Mouse (Mus musculus) spleen, postnatal 10 days (tissue): ENCODE measurements around the gene Gpx4.
"Not testable (repeated sequence)": the region's sequence is repeated elsewhere in the genome, so short reads cannot be mapped to it uniquely, and the experiment has no call there.

Source experiments
- DNase-seq, 2 experiments: peaks; one replicate each; pipeline ENCODE4 v3.0.0; 2021 to 2022; ENCODE audit warnings: low spot score in 2 of 2

The Gpx4 gene

DNA sequence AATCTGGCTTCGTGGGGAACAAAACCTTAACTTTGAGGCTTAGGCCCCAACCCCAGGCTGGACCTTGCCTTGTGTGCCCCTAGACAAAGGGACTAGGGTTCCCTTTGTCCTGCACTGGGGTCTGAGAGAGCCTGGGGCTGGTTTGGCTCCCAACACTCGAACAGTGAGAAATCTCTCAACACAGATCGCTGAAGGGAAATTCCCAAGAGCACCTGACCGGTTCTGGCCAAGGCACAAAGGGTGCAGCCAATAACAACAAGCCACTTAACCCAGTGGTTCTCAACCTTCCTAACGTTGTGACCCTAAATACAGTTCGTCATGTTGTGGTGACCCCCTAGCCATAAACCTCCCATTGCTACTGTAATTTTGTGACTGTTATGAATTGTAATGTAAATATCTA lies 3.3 kb downstream of the Gpx4 start:
- DNase-seq, result no peak

DNA sequence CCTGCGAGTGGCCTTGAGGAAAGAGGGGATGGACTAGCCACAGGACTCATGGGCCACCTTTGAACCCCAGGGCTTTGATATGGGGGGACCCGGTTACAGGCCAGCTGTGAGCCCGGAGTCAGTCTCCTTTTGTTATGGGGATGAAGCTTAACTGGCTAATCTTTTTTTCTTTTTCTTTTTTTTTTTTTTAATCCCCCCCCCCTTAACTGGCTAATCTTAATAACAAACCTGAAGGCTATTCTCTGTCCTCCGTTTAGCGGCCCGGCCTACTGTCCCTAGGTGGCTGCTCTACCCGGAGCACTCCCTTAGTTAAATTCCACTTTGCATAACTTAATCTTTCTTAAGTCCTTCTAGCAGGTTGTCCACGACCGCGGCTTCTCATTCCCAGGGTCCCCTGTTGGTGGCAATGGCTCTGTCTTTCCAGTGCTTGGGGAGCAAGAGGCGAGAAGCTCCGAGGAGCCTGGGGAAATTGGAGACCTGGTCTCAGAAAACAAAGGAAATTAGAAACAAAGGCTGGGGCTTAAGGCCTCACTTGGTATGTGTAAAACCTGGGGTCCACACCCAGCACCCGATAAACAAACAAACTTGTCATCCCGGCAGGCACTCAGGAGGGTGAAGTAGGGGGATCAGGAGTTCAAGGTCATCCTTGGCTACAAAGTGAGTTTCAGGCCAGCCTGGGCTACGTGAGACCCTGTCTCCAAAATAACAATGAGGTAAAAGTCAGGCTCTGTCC lies 4.1 kb downstream of the Gpx4 start:
- DNase-seq, result no peak

DNA sequence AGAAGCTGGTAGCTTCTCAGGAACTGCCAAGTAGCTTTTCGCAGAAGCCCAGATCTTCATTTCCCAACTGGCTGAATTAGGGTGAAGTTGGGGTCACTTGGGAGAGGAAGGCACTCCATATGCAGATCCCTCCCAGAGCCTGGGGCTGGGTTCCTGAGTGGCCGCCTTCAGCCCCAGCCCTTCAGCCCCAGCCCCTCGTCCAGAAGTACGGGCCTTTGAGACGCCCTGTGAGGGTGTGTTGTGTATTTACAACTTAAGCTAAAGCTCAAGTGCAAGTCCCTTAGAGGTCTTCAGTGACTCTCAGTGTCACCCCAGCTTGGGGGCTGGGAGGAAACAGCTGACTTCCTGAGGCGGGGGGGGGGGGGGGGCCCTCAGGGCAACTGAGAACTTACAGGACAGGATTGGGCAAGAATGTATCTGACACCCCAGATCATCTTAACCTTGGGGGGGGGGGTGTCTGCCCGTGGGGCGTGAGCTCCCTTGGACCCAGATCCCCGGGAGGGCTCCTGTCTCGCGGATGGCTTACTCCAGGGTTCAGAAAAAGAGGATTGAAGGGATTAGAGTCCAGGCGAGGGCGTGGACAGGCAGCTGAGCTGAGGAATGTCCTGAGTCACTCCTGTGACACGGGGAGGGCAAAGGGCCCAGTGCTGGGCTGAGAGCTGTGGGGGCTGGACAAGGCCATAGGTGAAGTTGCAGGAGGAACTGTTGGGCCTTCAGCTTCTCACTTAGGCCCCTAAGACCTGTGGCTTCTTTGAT lies 4.8 kb downstream of the Gpx4 start:
- DNase-seq, result no peak

DNA sequence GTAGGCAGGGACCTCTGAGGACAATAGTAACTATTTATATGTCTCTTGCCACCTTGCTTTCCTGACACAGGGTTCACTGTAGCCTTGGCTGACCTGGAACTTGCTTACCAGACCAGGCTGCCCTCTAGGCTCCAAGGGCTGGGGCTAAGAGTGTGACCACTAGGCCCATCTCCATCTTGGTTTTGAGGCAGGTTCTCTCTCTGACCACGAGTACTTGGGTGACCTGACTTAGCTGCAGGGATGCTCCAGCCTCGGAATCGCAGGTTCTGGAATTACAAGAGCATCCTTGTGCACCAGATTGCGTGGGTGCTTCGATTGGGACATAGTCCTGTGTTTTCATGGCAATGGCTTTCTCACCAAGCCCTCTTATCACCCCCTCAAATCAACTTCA lies 5.4 kb downstream of the Gpx4 start:
- DNase-seq, result no peak

DNA sequence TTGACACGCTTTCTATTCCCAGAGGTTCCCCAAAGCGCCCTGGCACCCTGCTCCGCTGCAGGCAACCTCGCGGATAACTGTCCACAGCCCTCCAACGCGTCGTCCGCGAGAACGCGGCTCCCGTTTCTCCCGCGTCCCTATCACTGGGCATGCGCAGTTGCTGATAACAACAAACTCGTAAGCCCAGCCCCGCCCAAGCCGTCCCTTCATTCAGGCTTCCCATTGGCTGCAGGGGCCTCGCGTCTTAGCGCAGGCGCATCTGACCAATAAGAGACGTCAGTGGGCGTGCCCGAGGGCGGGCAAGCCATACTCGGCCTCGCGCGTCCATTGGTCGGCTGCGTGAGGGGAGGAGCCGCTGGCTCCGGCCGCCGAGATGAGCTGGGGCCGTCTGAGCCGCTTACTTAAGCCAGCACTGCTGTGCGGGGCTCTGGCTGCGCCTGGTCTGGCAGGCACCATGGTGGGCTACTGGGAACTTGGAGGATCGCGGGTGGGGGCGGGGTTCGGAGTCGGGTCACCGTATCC lies 6.4 kb downstream of the Gpx4 start:
- DNase-seq, result peak; percentile 98 to 100

DNA sequence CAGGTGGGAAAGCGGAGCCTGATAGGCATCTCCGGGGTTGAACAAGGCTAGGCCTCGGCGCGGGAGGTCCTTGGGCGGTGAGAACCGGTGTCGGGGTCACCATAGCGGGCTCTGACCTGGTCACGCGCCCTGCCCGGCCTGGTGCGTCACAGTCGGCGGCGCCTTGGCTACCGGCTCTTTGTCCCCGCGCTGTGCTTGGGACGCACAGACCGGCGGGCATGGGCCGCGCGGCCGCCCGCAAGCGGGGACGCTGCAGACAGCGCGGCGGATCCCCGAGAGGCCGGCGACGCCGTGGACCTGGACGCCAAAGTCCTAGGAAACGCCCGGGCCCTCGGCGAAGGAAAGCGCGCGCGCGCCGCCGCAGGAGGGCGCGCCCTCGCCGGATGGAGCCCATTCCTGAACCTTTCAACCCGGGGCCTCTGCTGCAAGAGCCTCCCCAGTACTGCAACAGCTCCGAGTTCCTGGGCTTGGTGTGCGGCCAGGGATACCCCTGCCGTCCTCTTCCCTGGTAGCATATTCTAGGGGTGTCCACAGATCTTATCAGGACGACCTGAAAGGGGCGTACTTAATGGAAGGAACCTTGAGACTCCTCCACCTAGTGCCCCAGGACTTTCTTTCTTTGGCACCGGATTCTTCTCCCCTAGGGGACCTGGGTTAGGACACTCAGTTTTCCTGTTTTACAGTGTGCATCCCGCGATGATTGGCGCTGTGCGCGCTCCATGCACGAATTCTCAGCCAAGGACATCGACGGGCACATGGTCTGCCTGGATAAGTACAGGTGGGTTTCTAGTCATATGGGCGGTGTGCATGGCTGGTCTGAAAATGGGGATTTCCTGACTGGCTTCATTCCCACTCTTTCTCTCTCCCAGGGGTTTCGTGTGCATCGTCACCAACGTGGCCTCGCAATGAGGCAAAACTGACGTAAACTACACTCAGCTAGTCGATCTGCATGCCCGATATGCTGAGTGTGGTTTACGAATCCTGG lies 7.2 kb downstream of the Gpx4 start:
- DNase-seq, result peak; percentile 75 to 80

DNA sequence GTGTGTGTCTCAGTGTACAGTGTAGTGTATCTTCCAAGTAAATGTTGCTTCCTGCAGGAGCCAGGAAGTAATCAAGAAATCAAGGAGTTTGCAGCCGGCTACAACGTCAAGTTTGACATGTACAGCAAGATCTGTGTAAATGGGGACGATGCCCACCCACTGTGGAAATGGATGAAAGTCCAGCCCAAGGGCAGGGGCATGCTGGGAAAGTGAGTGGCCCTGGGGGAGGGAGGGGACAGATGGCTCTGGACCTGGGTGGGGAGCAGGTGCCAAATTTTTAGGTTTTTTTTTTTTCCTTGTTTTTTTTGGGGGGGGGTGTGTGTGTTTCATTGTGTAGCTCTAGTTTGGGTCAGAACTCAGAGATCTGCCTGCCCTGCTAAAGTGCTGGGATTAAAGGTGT lies 7.9 kb downstream of the Gpx4 start:
- DNase-seq, result not testable (repeated sequence)

DNA sequence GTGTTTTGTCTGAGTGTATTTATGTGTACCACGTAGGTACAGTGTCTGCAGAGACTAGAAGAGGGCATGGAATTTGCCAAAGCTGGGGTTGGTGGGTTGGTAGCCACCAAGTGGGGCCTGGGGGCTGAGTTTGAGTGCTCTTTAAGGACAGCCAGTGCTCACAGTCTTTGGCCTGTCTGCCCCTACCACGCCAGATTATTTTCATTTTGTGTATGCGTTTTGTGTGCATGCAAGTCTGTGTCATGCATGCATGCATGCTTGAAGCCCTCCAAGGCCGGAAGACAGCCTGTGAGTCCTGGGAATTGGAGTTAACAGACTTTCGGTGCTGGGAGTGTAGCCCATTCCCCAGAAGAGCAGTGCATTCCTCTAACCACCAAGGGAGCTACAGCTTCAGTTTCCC lies 8.4 kb downstream of the Gpx4 start:
- DNase-seq, result no peak

DNA sequence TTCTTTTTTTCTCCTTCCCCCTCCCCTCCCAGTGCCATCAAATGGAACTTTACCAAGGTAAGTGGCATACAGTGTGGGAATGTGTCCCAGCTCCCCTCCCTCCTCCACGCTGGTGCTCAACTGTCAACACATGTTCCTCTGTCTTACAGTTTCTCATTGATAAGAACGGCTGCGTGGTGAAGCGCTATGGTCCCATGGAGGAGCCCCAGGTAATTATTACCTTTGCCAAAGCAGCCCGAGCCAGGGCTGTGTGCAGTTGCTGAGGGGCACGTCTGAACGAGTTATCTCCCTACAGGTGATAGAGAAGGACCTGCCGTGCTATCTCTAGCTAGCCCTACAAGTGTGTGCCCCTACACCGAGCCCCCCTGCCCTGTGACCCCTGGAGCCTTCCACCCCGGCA lies 8.9 kb downstream of the Gpx4 start:
- no peak for DNase-seq

DNA sequence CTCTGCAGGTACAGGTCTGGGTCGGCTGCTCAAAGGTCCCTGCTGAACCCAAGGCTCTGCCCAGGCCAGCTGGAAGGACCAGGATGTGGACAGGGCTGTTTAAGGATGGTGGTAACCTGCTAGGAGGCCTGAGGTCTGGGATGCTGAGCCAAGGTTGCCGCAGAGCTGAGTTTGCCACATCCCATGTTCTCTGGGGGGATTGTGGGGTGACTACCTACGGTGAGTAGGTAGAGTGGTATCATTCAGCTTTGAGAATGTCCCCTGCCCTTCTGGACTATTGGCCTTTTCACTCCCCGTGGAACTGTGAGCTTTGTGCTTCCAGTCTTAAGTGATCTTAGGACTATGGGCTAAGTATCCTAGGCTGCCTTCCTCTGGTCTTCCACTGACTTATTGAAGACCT lies 9.5 kb downstream of the Gpx4 start:
- DNase-seq, result no peak

DNA sequence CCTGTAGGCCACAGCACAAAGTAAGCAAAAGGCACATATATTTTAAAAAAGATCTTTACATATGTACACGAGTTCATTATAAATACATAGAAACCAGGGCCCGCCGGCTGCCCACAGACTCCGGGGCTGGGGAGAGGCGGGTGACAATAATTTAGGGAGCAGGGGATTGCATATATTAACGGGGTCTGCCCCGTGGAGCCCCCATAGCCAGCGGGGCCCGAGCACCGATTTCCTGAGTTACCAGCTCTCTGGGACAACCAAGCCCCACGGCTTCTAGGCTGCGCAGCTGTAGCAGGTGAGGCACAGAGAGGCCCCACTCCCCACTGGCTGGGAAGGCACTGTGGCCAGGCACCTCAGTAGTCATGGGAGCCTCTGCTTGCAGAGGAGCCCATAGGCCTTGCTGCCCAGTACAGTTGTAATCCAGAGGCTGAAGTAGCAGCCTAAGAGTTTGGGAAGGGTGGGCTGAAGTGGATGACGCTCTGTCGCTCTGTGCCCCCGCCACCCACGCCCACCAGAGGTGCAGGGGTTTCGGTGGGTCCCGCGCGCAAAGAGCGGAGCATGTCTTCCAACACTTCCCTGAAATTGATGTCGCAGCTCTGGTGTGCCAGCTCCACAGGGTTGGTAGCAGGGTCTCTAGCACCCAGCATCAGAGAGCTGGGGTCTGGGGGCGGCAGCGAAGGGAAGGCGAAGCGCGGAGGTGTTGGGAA lies 10.2 kb downstream of the Gpx4 start:
- no peak for DNase-seq

DNA sequence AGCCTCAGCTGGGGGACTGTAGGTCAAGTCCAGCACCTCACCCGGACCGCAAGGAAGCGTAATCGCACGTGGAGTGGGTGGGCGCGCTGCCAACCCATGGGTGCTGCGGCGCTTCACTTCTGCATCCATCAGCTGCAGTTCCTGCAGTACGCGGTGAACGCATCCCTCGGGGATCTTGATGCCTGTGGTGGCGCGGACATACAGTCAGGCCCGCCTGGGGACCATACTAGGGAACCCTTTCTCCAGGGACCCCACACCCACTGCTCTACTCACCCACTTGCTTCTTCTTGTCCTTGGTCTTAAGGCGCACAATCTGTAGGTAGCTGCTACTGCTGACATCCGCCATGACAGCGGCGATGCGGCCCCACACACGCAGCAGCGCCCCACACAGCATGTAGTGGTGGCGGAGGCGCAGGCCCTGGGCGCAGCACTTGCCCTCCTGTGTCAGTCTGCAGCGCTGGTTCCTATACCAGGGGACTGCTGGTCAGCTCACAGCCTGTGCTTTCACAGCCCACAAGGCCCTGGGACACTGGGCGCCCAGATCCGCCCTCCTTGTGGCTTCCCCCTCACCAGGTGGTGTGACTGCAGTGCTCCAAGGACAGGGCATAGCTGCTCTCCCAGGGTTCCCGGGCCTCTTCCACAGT lies 10.8 kb downstream of the Gpx4 start:
- no peak for DNase-seq

DNA sequence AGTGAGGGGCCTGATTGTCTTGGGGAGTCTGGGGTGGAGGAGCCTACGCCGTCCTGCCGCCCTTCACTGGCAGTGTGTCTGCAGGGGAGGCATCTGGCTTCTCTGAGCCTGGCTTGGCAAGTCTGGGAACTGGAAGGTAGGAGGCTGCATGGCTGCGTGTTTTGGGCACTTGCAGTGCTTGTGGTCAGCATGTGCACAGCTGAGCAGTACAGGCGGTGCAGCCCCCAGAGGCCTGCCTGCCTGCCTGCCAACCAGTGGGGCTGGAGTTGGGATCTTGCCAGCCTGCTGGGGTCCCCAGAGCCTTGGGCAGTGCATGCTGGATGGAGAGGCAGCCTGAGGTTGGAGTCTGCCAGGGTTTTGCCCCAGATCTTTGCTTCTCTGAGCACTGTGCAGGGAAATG lies 16.1 kb downstream of the Gpx4 start:
- DNase-seq, result no peak

DNA sequence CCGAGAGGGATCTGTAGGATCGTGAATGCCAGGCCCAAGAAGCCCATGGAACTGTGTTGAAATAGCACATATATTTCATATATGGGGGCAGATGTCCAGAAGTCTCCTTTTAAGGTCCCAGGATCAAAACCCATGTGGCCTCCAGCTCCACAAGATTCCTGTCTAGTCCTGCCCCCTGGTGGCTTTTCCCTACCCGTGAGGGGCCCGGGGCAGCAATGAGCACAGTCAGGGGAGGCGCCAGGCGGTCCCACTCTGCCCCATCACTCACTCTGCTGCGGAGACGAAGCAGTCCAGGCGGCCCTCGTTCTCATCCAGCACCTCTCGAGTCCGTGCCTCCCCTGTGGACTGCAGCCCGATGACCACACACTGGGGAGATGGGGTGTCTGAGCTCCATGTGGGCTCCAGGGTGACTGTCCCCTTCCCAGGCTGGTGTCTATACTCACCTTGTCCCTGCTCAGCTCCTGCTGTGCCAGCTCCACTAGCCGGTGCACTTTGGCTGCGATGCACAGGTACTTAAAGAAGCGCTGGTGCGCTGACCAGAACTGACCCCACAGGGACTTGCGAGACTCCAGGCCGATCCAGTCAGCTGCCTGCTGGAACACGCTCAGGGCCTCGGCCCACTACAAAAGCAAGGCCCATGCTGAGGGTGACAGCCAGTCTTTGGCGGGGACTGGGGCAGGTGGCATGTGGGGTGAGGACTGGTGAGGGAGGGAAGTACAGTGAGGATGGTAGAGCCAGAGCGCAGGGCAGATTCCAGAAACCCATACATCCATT lies 17.1 kb downstream of the Gpx4 start:
- no peak for DNase-seq

DNA sequence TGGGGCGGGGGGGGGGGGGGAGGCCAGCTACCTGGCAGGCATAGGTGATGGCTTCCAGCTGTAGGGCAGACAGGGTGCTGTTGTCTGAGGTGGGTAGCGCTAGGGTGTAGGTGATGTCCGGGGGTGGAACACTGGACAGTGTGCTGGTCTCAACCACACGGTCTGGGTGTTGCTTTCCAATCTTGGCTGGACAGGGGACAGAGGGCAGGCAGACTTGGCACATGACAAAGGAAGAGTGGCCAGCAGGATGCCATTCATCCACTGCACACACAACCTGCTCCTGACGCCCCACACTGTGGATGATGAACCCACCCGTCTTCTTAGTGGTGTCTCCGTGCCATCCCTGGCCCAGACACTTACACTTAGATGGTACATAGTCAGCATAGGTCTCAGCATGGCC lies 22.3 kb downstream of the Gpx4 start:
- DNase-seq, result no peak

DNA sequence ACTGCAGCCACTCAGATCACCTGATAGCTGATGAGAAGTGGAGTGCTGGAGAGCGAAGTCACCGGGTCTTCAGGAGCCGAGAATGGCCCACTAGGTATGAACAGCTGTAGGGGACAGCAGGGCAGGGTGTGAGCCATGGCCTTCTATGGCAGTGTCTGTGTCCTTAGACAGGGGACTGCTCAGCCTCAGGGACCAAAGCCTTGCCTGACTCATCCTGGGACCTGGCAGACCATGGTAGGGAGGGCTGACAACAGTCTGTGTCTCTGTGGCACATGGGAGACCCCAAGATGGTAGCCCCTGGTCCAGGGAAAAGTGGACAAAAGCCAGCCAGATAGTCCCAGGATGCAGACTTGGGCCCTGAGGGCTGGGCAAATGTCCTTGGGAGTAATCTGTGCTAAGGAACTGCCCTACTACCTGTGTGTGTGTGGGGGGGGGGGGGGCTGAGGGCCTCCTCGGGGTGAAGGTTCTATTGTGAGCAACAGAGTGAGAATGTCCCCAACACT lies 23.0 kb downstream of the Gpx4 start:
- no peak for DNase-seq

DNA sequence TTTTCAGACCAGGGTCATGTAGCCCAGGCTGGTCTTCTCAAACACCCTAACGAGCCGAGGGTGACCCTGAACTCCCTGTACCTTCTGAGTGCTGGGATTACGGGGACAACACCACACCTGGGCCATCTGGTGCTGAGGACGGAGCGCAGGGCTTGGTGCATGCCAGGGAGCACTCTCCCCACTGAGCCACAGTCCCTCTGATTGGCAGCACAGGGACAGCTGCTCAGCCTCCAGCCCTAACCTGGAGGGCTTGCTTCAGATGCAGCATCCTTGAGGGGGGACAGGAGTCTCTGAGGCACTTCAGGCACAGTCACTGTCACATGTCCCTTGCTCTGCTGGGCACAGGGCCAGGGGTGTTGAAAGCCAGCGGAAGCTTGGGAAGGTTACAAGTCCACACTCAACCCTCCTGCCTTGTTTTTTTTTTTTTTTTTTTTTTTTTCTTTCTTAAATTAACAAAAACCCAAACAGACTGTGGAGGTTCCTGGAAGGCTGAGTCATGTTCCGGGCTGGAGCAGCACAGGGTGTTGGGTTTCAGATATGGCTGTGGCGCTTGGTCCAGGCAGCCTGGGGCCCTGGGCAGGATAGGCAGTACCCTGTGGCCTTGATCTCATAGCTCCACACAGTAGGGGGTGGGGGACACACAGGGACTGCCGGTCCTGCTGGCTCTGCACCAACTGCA lies 24.0 kb downstream of the Gpx4 start:
- DNase-seq, result peak in 1 of 2 experiments; percentile 73

DNA sequence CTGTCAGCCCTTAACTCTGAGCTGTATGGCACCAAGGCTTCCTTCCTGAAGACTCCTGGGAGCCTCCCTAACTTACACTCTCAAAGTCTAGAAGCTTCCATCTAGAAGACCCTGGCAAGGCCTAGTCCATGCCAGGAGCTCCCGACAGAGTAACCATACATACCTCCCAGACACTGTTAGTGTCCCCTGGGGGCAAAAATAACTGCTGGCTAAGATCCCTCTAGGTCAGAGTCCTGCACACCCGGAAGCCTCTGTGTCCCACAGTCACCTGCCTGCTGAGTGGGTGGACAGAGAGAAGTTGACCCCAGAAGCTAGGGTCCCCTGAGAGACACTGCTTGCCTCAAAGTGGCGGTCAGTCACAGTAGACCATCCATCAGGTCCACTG lies 24.5 kb downstream of the Gpx4 start:
- DNase-seq, result no peak
